Mouse (Mus musculus): ENCODE data around the gene Ypel1. TPM values are rescaled to one million over a fixed set of nuclear protein-coding genes. Genes with fewer than 3 reads are reported as not detected.

The Ypel1 gene
- polyA plus RNA-seq (2012; rRNA removed), result 68.7 and 87.2 TPM in 2 replicates

DNA sequence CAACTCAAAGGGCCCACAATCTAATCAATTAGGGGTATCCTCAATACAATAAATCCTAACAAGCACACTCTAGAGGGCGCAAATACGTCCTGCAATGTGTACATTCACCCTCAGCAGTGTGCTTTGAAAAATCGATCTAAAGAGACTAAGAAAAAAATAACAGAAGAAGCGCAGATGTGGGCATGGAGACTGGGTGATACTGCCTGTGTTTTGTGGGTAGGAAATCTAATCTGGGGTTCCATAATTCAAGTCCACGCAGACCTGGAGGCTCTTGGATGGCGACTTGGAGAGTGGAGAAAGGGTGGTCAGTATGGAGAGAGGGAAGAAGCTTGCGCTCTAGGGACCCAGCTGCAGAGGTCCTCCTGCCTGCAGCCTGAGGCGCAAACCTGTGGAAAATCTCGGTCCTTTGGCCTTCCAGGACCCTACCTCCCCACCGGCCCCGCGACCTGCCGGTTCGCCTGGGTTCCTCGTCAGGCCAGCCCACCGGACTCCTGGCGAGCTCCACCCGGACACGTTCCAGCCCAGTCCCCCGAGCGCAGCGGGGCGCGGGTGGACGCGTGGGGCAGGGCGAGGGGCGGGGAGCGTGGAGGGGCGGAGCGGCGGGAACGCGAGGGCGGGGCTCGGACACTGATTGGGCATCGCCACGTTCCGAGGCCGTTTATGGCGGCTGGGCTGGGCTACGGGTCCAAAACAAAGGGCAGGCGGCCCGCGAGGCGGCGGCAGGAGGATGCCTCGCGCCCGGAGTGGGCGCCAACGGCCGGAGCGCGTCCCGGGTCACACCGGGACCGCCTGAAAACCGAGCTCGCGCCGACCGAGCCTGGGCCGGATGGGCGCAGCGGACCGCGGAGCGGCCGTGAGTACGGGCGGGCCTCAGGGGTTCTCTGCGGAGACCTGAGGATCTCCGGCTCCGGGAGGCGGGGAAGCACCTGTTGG is at the start of gene Ypel1:
Gene Ypel1, plus strand, starts transcription at position 186 of the 933 bp plus-strand sequence.

DNA sequence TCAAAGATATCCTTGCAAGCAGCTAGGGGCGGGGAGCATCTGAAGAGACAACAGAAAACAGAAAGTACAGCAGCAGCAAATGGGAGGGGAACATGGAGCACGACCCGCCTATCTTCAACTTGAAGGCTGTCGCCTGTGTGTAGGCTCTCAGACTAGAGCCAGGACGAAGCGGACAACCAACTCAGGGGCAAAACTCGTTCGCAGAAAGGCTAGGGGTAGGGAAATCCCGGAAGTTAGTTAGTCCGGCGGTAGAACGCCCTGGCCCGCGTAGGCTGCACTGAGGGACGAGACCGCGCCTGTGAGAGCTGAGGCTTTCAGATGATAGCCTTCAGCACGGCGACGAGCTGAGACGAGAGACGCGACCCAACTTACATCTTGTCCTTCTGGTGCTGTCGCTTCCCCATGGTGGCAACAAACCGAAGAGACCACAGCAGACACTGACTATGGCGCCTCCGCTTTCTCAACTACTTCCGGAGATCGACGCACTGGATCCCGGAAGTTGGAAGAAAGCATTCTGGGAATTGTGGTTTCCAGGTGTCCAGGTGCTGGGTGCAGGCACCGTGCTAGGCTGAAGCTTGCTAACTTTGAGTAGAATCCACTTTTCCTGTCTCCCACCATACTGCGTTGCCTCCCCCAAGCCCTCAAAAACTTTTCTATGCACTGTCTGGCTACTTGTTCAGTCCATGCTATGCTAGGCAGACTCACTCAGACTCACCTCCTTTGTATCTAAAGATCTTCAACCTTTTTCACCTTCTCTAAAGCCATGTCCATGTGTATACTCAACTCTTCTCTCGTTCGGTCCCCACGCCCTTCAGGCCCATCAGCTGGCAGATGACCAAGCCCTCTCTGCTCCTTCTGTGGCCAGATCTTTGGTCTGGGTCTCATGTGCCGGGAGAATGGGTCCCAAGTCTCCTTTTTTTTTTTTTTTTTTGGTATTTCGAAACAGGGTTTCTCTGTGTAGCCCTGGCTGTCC is 41.6 kb downstream of the Ypel1 start, which contains the start of gene Ppil2:
Gene Ppil2, minus strand, starts transcription at position 487 of the 973 bp plus-strand sequence.

DNA sequence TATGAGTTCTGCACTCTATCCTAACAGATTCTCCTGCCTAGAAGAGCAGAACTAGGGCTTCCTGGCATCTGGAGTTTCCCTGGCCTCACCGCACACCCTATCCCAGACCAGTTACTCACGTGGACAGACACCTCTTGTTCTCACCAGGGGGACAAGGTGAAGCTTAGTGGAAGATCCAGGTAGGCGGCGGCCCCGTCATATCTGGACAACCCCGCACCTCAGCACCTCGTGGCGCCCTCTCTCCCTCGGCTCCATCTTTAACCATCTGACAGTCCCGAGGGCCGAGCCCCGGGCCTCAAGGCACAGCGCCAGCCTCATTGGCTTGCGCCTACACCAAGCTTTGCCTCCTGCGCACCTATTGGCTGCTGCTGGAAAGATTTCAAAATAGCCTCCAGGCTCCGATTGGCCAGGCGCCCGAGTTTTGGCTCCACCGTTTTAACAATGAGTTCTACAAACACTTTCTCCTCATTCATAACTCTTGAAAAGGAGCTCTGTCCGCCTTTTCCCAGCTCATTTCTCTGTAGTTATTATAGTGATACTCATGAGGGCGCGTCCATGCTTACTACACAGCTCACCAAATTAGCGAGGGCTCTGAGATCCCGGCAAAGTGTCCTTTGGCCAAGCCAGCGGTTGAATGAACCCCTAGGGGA is 55.5 kb downstream of the Ypel1 start, which contains the start of gene 2610318N02Rik:
Gene 2610318N02Rik, minus strand, starts transcription at position 297 of the 650 bp plus-strand sequence.

DNA sequence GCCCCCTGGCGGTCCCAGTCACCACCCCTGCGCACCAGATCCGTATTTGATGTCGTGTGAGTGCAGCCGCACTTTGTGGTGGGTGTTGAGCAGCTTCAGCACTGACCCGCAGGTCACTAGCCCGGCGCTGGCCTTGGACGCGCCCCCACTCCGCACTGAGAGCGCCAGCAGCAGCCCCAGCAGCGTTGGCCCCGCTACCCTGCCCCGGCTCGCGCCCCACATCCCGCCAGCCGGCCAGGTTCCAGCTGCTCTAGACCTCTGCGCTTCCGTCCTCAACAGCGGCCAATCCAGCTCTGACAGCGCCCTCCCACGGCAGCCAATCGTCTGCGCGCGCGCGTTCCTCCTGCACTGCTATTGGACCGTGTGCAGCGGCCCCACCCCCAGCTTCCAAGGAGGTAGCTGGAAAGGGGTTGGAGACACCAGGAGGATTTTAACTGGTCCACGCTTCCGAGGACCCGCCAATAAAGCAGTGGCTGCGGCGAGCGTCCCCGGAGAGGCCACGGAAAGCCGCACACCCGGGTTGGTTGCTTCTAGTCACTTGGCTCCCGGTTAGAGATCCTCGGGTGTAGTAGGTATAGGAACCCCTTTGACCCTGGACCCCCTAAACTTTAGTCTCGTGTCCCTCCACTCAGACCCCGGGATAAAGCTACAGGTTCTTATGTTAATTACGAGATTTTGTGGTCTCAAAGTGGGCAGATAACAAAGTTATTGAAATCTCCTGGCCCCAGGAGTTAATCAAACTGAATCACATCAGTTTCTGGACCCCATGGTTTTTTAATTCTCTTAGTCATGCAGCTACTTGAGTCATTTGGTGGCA is 62.8 kb downstream of the Ypel1 start, which contains the start of gene Sdf2l1:
Gene Sdf2l1, minus strand, starts transcription at position 295 of the 817 bp plus-strand sequence.

Other genes starting within 250 kb of the Ypel1 start
- 5.4 and 6.1 TPM in 2 replicates for gene Spag6l, start 240.2 kb upstream of the Ypel1 start, polyA plus RNA-seq (2012; rRNA removed)
- 0.09 and 0.25 TPM in 2 replicates for gene Igll1, start 205.7 kb upstream of the Ypel1 start, polyA plus RNA-seq (2012; rRNA removed)
- 99.9 and 108 TPM in 2 replicates for gene Top3b, start 199.0 kb upstream of the Ypel1 start, polyA plus RNA-seq (2012; rRNA removed)
- 3.1 and 3.2 TPM in 2 replicates for gene Vpreb1, start 198.9 kb upstream of the Ypel1 start, polyA plus RNA-seq (2012; rRNA removed)
- 26.2 and 27.3 TPM in 2 replicates for gene Ppm1f, start 173.2 kb upstream of the Ypel1 start, polyA plus RNA-seq (2012; rRNA removed)
- gene Mapk1, start 86.3 kb upstream of the Ypel1 start, polyA plus RNA-seq (2012; rRNA removed), result 145 and 164 TPM in 2 replicates
- 147 and 154 TPM in 2 replicates for gene Ppil2, start 41.6 kb downstream of the Ypel1 start, polyA plus RNA-seq (2012; rRNA removed)
- 42.5 and 55.1 TPM in 2 replicates for gene 2610318N02Rik, start 55.5 kb downstream of the Ypel1 start, polyA plus RNA-seq (2012; rRNA removed)
- 22.4 and 26.5 TPM in 2 replicates for gene Sdf2l1, start 62.7 kb downstream of the Ypel1 start, polyA plus RNA-seq (2012; rRNA removed)
- gene Ydjc, start 74.9 kb downstream of the Ypel1 start, polyA plus RNA-seq (2012; rRNA removed), result 41.3 and 46.8 TPM in 2 replicates
- 4.1 and 5.1 TPM in 2 replicates for gene Ccdc116, start 77.5 kb downstream of the Ypel1 start, polyA plus RNA-seq (2012; rRNA removed)
- gene Ube2l3, start 133.0 kb downstream of the Ypel1 start, polyA plus RNA-seq (2012; rRNA removed), result 121 and 126 TPM in 2 replicates
- 1.2 and 1.3 TPM in 2 replicates for gene Rimbp3, start 138.9 kb downstream of the Ypel1 start, polyA plus RNA-seq (2012; rRNA removed)
- gene Hic2, start 163.9 kb downstream of the Ypel1 start, polyA plus RNA-seq (2012; rRNA removed), result 13.1 and 14.2 TPM in 2 replicates
- 57.6 and 69.3 TPM in 2 replicates for gene Tmem191c, start 206.4 kb downstream of the Ypel1 start, polyA plus RNA-seq (2012; rRNA removed)

Measured in central nervous system, embryonic 14 days (tissue).